Mouse (Mus musculus) induced T-regulatory cell, adult 2 months (primary cell): ENCODE data around the gene Cacnb2.

Experiments used
- DNase-seq: peaks from one replicate; pipeline ENCODE4 v3.0.0-alpha.2; 2012; ENCODE audit warnings: low read depth

Cacnb2 gene

GRCm38 (mm10) chr2:14602788-14603187 is at the start of gene Cacnb2:
Gene Cacnb2, plus strand, starts transcription at chr2:14603088.
- no peak for DNase-seq

GRCm38 (mm10) chr2:14568020-14568419 is 34.9 kb upstream of the Cacnb2 start:
- DNase-seq: no peak

- no peak for DNase-seq
These were observed 31.6 kb upstream of the Cacnb2 start for GRCm38 (mm10) chr2:14571300-14571699.

- no peak for DNase-seq
These were observed 13.3 kb upstream of the Cacnb2 start for GRCm38 (mm10) chr2:14589541-14589940.

- no peak for DNase-seq
These were observed 4.9 kb upstream of the Cacnb2 start for GRCm38 (mm10) chr2:14597909-14598563.

- peak; percentile 1 for DNase-seq
These were observed 1.2 kb downstream of the Cacnb2 start for GRCm38 (mm10) chr2:14603784-14604781.

- DNase-seq: no peak
These were observed 1.9 kb downstream of the Cacnb2 start for GRCm38 (mm10) chr2:14604791-14605190.

- no peak for DNase-seq
These were observed 2.3 kb downstream of the Cacnb2 start for GRCm38 (mm10) chr2:14605207-14605606.

- DNase-seq: no peak
These were observed 5.7 kb downstream of the Cacnb2 start for GRCm38 (mm10) chr2:14608606-14609005.

- no peak for DNase-seq
These were observed 9.8 kb downstream of the Cacnb2 start for GRCm38 (mm10) chr2:14612705-14613104.

- no peak for DNase-seq
These were observed 13.5 kb downstream of the Cacnb2 start for GRCm38 (mm10) chr2:14616361-14616760.

- DNase-seq: no peak
These were observed 17.4 kb downstream of the Cacnb2 start for GRCm38 (mm10) chr2:14620120-14620853.

GRCm38 (mm10) chr2:14620891-14621290 is 18.0 kb downstream of the Cacnb2 start:
- DNase-seq: no peak

- no peak for DNase-seq
These were observed 20.9 kb downstream of the Cacnb2 start for GRCm38 (mm10) chr2:14623820-14624219.

GRCm38 (mm10) chr2:14629814-14630492 is 27.1 kb downstream of the Cacnb2 start:
- DNase-seq: no peak

- peak; percentile 20 for DNase-seq
These were observed 28.7 kb downstream of the Cacnb2 start for GRCm38 (mm10) chr2:14631590-14631989.

- DNase-seq: no peak
These were observed 30.3 kb downstream of the Cacnb2 start for GRCm38 (mm10) chr2:14633202-14633601.

- no peak for DNase-seq
These were observed 36.4 kb downstream of the Cacnb2 start for GRCm38 (mm10) chr2:14639266-14639665.

GRCm38 (mm10) chr2:14639877-14640276 is 37.0 kb downstream of the Cacnb2 start:
- DNase-seq: no peak

- DNase-seq: no peak
These were observed 38.2 kb downstream of the Cacnb2 start for GRCm38 (mm10) chr2:14641040-14641439.

GRCm38 (mm10) chr2:14651268-14651667 is 48.4 kb downstream of the Cacnb2 start:
- DNase-seq: no peak

- no peak for DNase-seq
These were observed 53.8 kb downstream of the Cacnb2 start for GRCm38 (mm10) chr2:14656673-14657072.
